Mouse (Mus musculus) lung, adult 2 months (tissue): ENCODE data around the gene Cbwd1. TPM values are rescaled to one million over a fixed set of nuclear protein-coding genes. Genes with fewer than 3 reads are reported as not detected.

Experiments
- DNase-seq: peaks from one replicate; pipeline ENCODE4 v3.0.0; 2022
- H3K4me1 ChIP-seq: fragments of 200-500 bp; 2 replicates; pipeline ENCODE4 v1.6.1; 2011; ENCODE audit warnings: low read length; ENCODE audit not compliant: control insufficient read depth, insufficient read depth
- H3K4me3 ChIP-seq: fragments of 200-500 bp; replicated peaks from 2 replicates; pipeline ENCODE3; 2011; ENCODE audit warnings: low read depth, mild to moderate bottlenecking, control low read depth, low read length; ENCODE audit errors: extremely low read depth
- CTCF ChIP-seq: fragments of 200-500 bp; IDR thresholded peaks from 2 replicates; pipeline ENCODE4 v1.5.1; 2011; ENCODE audit warnings: mild to moderate bottlenecking, low read length, control low read depth; ENCODE audit not compliant: insufficient read depth
- POLR2A ChIP-seq: fragments of 200-500 bp; IDR thresholded peaks from 2 replicates; pipeline ENCODE4 v1.6.1; 2011; ENCODE audit warnings: low read depth, mild to moderate bottlenecking, control low read depth, low read length, borderline replicate concordance; ENCODE audit errors: extremely low read depth
- WGBS: fragments of 180-500 bp; shearing (Covaris S2); methylation state at CpG from one replicate; pipeline ENCODE4 v1.1.7; 2018; 5-methylcytosine and 5-hydroxymethylcytosine counted together
- polyA plus RNA-seq: library from polyadenylated mRNA; depleted of rRNA; stranded (reverse); fragments of >200 nt; gene quantifications from 2 replicates; pipeline ENCODE4 v1.2.3, GENCODE M21; 2012

Cbwd1 gene
- polyA plus RNA-seq, 1 experiment: 2.6 TPM

- H3K4me1 ChIP-seq: peaks cover 8% of the 10 kb centered on the region; the same call in 1 of the 2 replicates
- H3K4me3 ChIP-seq: no peak overlapping the region
- WGBS: 55% methylated on average over 12 of the region's 12 CpGs
- DNase-seq: no peak
- no peak for TF ChIP-seq CTCF
- no peak for TF ChIP-seq POLR2A
These were observed 35.6 kb upstream of the Cbwd1 start for GRCm38 (mm10) chr19:24996815-24997704.

GRCm38 (mm10) chr19:24994900-24995299 lies 33.5 kb upstream of the Cbwd1 start:
- TF ChIP-seq POLR2A (no peak), CTCF (no peak)
- DNase-seq: no peak
- WGBS: 15% methylated on average over 8 of the region's 8 CpGs
- Histone ChIP-seq H3K4me3 (no peak overlapping the region), H3K4me1 (peaks cover 5% of the 10 kb centered on the region)

- Histone ChIP-seq H3K4me3 (no peak overlapping the region), H3K4me1 (peaks cover 5% of the 10 kb centered on the region)
- DNase-seq: no peak
- no peak for TF ChIP-seq CTCF
- no peak for TF ChIP-seq POLR2A
- WGBS: 81% methylated on average over 6 of the region's 6 CpGs
These were observed 32.1 kb upstream of the Cbwd1 start for GRCm38 (mm10) chr19:24993526-24993925.

GRCm38 (mm10) chr19:24990138-24990822 lies 28.9 kb upstream of the Cbwd1 start:
- DNase-seq: no peak

GRCm38 (mm10) chr19:24988831-24989230 lies 27.4 kb upstream of the Cbwd1 start:
- 34% methylated on average over 5 of the region's 5 CpGs for WGBS
- no peak for DNase-seq
- H3K4me1 ChIP-seq: peaks cover 2% of the 10 kb centered on the region; the same call in 1 of the 2 replicates
- no peak overlapping the region for H3K4me3 ChIP-seq
- no peak for TF ChIP-seq POLR2A
- no peak for TF ChIP-seq CTCF

More at GRCm38 (mm10) chr19:24990138-24990822, 28.9 kb upstream of the Cbwd1 start:
- no peak overlapping the region for H3K4me3 ChIP-seq
- peaks cover 5% of the 10 kb centered on the region for H3K4me1 ChIP-seq
- 54% methylated on average over 7 of the region's 7 CpGs for WGBS
- TF ChIP-seq CTCF (no peak), POLR2A (no peak)

- no peak overlapping the region for H3K4me3 ChIP-seq
- TF ChIP-seq CTCF: no peak
- TF ChIP-seq POLR2A: no peak
- WGBS: 51% methylated on average over 4 of the region's 4 CpGs
- H3K4me1 ChIP-seq: peaks cover 2% of the 10 kb centered on the region; the same call in 1 of the 2 replicates
- no peak for DNase-seq
These were observed 25.9 kb upstream of the Cbwd1 start for GRCm38 (mm10) chr19:24987355-24987754.

- no peak for TF ChIP-seq CTCF
- TF ChIP-seq POLR2A: no peak
- Histone ChIP-seq H3K4me3 (no peak overlapping the region), H3K4me1 (no peaks in the 10 kb centered on the region)
- 93% methylated on average over 2 of the region's 2 CpGs for WGBS
- DNase-seq: no peak
These were observed 23.6 kb upstream of the Cbwd1 start for GRCm38 (mm10) chr19:24985045-24985444.

GRCm38 (mm10) chr19:24983857-24984498 lies 22.6 kb upstream of the Cbwd1 start:
- DNase-seq: no peak
- 69% methylated on average over 7 of the region's 7 CpGs for WGBS

GRCm38 (mm10) chr19:24983050-24983449 lies 21.6 kb upstream of the Cbwd1 start:
- no peaks in the 10 kb centered on the region for H3K4me1 ChIP-seq
- WGBS: 86% methylated on average over 4 of the region's 4 CpGs
- DNase-seq: no peak
- TF ChIP-seq POLR2A (no peak), CTCF (no peak)
- no peak overlapping the region for H3K4me3 ChIP-seq

More at GRCm38 (mm10) chr19:24983857-24984498, 22.6 kb upstream of the Cbwd1 start:
- TF ChIP-seq POLR2A (no peak), CTCF (no peak)
- no peak overlapping the region for H3K4me3 ChIP-seq
- no peaks in the 10 kb centered on the region for H3K4me1 ChIP-seq
